Mouse (Mus musculus) embryonic facial prominence, embryonic 12.5 days (tissue): ENCODE measurements around the gene Colgalt2. TPM values are rescaled to one million over a fixed set of nuclear protein-coding genes. Genes with fewer than 3 reads are reported as not detected.

ENCODE experiments used
- ATAC-seq: fragments of 200-750 bp; cut with Nextera tagmentation; 2 replicates; pipeline ENCODE4 v1.8.0; 2017; ENCODE audit not compliant: insufficient number of reproducible peaks, insufficient read depth, low FRiP score, low TSS enrichment
- H3K27ac ChIP-seq: fragments of 300-500 bp; sonication (generic); 2 replicates; pipeline ENCODE4 v1.5.1; 2016; ENCODE audit warnings: mild to moderate bottlenecking
- H3K27me3 ChIP-seq: fragments of 300-500 bp; sonication (generic); 2 replicates; pipeline ENCODE4 v1.6.1; 2016; ENCODE audit warnings: mild to moderate bottlenecking, moderate library complexity
- H3K36me3 ChIP-seq: fragments of 300-500 bp; sonication (generic); 2 replicates; pipeline ENCODE4 v1.6.1; 2016; ENCODE audit warnings: mild to moderate bottlenecking
- H3K4me1 ChIP-seq: fragments of 300-500 bp; sonication (generic); 2 replicates; pipeline ENCODE4 v1.6.1; 2016
- H3K4me2 ChIP-seq: fragments of 300-500 bp; sonication (generic); replicated peaks from 2 replicates; pipeline ENCODE4 v1.6.1; 2016; ENCODE audit warnings: mild to moderate bottlenecking, moderate library complexity
- H3K4me3 ChIP-seq: fragments of 300-500 bp; sonication (generic); 2 replicates; pipeline ENCODE4 v1.5.1; 2016; ENCODE audit warnings: mild to moderate bottlenecking
- H3K9ac ChIP-seq: fragments of 300-500 bp; sonication (generic); 2 replicates; pipeline ENCODE4 v1.6.1; 2016; ENCODE audit warnings: mild to moderate bottlenecking, moderate library complexity
- H3K9me3 ChIP-seq: fragments of 300-500 bp; sonication (generic); 2 replicates; pipeline ENCODE4 v1.6.1; 2016; ENCODE audit warnings: mild to moderate bottlenecking, moderate library complexity
- WGBS: fragments of 180-500 bp; shearing (Covaris S2); methylation state at CpG from one replicate; pipeline ENCODE4 v1.1.7; 2016; 5-methylcytosine and 5-hydroxymethylcytosine counted together
- polyA plus RNA-seq: library from polyadenylated mRNA; unstranded; fragments of >200 nt; fragmentation: Nextera tagmentation; extraction: Ambion mirVana; gene quantifications from 2 replicates; pipeline ENCODE4 v1.2.1, GENCODE M21; 2016

Colgalt2 gene
- polyA plus RNA-seq, 1 experiment from 2014 or later: 3.2 TPM

DNA sequence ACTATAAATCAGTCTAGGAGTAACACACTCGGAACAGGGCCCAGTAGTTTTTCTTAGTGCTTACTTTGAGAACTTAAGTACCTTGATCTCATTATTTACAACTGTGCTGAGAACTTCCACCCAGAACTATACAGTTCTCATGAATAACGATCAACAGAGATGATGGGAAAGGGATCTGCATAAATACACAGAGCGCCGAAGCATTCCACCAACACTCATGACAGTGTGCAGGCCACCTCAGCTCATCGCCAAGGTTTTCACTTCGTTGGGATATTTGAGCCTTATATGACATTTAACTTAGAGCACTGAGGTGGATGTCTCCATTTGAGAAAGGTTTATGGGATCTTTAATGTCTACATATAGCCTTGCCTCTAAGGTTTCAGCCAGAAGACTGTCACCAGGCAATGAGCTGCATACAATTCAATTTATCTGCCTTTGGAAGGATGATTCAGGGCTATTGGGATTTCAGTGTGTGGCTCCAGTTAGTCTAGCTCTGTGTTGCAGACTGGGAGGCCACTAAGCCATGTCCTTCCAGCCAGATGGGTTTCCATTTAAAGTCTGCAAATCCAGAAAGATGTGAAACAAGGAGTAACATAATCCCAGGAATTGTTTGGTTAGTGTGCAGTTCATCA lies 143.2 kb downstream of the Colgalt2 start:
- Histone ChIP-seq H3K4me2 (no peak overlapping the region), H3K27me3 (no peaks in the 10 kb centered on the region), H3K4me1 (no peaks in the 10 kb centered on the region), H3K9me3 (no peaks in the 10 kb centered on the region), H3K36me3 (peaks cover 29% of the 10 kb centered on the region), H3K9ac (no peak overlapping the region), H3K4me3 (no peak overlapping the region), H3K27ac (no peak overlapping the region)
- 89% methylated on average over 6 of the region's 6 CpGs for WGBS
- no peak for ATAC-seq

DNA sequence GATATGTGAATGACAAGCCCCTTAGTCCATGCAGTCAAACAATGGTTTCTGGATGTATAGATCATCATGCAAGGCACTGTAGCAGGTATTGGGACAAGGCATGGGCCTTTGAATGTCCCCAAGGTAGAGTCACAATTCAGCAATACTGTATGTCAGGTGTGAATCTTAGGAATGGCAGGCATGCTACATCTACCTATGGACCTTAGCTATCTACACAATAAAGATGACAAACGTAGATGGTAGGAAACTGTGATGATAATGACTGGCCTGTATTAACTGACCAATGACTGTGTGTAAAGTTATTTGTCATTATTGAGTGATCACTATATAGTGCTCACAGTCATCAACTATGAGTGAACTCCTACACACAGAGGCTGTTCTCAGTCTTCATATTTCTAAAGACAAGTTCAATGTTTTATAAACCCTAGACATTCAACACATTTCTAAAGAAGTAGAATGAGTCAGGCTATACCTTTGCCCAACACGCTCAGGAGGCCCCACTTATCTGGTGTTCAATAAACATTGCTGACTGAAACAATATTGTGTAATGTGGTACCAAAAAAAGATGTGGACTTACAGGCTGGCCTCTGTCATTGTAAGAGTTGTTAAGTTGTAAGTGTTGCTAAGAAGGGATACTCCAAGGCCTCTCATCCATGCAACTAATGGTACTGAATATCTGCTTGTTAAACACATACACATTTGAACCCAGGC lies 144.0 kb downstream of the Colgalt2 start:
- Histone ChIP-seq H3K9me3 (no peaks in the 10 kb centered on the region), H3K4me3 (no peak overlapping the region), H3K9ac (no peak overlapping the region), H3K27me3 (no peaks in the 10 kb centered on the region), H3K4me2 (no peak overlapping the region), H3K27ac (no peak overlapping the region), H3K36me3 (peaks cover 31% of the 10 kb centered on the region), H3K4me1 (peaks cover 2% of the 10 kb centered on the region)
- no peak for ATAC-seq
- 90% methylated on average over 2 of the region's 2 CpGs for WGBS

DNA sequence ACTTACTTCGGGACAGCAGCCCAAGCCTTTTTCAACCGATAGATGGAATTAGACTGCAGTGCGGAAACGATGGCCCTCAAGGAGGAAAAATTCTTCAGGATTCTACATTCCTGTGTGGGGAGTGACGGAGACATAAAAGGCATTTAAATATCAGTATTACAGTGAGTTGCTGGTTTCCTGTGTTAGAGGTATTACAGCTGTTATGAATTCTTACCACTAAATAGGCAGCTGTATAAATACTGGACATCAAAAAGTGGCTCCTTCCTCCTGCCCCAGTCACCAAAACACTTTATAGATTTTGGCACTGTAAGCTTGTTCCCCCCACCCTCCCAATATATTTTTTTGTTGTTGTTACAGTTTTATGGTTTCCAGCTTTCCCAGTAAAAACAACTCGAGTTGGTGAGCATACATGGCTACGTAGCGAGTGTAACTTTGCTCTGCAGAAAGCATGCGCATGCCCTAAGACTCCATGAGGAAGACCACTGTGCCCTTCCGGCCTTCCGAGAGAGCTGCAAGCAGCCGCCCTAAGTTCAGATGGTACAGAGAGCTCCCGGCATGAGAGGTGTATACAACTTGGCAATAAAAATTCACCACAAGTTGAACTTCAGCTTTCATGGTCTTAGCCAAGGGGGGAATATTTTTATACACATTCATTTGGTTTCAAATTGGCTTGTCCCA lies 149.6 kb downstream of the Colgalt2 start:
- Histone ChIP-seq H3K27me3 (no peaks in the 10 kb centered on the region), H3K4me2 (no peak overlapping the region), H3K9me3 (no peaks in the 10 kb centered on the region), H3K4me1 (peaks cover 27% of the 10 kb centered on the region), H3K27ac (no peak overlapping the region), H3K9ac (no peak overlapping the region), H3K36me3 (peaks cover 24% of the 10 kb centered on the region), H3K4me3 (no peak overlapping the region)
- WGBS: 68% methylated on average over 13 of the region's 13 CpGs
- no peak for ATAC-seq

DNA sequence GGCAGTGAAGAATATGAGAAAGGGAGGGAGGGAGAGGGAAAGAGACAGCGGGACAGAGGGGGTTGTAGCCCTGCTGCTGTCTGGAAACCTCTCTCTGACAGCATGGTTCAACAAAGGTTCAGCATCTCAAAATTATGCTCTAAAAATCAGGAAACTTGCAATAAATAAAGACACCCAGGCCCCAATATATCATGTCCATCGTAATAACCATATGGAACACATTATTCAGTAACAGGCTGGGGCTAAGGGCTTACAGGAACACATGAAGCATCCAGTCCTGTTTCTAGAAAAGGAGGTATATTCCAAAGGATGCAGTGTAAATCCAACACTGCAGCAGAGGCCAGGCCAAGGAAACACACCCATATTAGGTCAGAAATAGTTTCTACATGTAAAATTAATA lies 150.9 kb downstream of the Colgalt2 start:
- WGBS: 59% methylated on average over 2 of the region's 2 CpGs

DNA sequence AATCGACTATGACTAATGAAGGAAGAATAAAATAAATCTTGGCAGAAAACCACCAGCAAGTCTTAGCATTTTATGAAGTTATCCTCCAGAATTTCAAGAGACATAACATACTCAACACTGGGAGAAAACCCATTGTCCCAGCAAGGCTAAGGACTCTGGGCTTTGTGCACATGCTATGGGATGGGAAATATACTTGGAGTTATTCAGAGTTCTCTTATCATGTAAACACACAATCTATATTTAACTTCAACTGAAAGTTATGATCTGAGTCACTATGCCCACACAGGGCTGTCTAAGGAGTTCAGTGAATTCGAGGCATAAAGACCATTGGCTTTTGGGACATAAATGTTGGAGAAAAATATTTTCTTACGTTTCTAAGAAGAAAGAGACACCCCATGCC lies 151.3 kb downstream of the Colgalt2 start:
- H3K4me3 ChIP-seq: no peak overlapping the region
- no peak overlapping the region for H3K4me2 ChIP-seq
- H3K27me3 ChIP-seq: no peaks in the 10 kb centered on the region
- no peak overlapping the region for H3K27ac ChIP-seq
- peaks cover 32% of the 10 kb centered on the region for H3K4me1 ChIP-seq
- no peaks in the 10 kb centered on the region for H3K9me3 ChIP-seq
- WGBS: 84% methylated on average over 3 of the region's 3 CpGs
- H3K9ac ChIP-seq: no peak overlapping the region
- H3K36me3 ChIP-seq: peaks cover 20% of the 10 kb centered on the region
- no peak for ATAC-seq

More for the DNA sequence above, 150.9 kb downstream of the Colgalt2 start:
- Histone ChIP-seq H3K27me3 (no peaks in the 10 kb centered on the region), H3K9me3 (no peaks in the 10 kb centered on the region), H3K4me1 (peaks cover 28% of the 10 kb centered on the region), H3K4me2 (no peak overlapping the region), H3K4me3 (no peak overlapping the region), H3K9ac (no peak overlapping the region), H3K36me3 (peaks cover 20% of the 10 kb centered on the region), H3K27ac (0 out of 2 replicates have a peak overlapping the region, but pooled peaks have one; percentile 27)
- no peak for ATAC-seq

DNA sequence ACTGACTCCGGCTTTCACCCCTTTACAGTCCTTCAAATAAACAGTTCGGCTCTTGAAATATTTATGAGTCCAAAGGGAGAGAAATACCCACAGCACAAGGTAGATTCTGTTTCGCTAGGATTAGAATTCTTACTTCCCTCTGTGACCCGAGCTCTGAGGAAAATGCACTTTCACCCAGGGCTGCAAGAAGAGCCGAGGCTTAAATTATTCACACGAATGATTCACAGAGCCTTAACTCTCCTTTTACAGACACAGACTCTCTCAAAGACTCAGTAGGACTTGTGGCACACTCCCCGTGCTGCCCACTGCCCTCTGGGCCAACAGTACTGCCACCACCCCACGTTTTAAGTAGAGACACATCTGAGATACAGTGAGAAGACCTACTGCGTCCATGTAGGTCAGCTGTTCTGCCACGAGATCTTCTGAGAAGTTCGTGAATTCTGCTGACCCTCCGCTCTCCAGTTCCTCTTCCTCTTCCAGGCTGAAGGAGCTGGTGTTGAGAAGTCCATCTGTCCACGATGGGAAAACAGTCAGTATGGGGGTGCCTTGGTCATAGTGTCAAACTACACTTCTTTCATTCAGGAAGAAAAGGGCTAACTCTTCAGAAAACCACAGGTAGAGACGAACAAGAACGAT lies 154.4 kb downstream of the Colgalt2 start:
- Histone ChIP-seq H3K36me3 (peaks cover 6% of the 10 kb centered on the region), H3K27ac (no peak overlapping the region), H3K4me3 (no peak overlapping the region), H3K27me3 (no peaks in the 10 kb centered on the region), H3K9me3 (no peaks in the 10 kb centered on the region), H3K9ac (no peak overlapping the region), H3K4me2 (no peak overlapping the region), H3K4me1 (peaks cover 42% of the 10 kb centered on the region)
- no peak for ATAC-seq
- WGBS: 72% methylated on average over 15 of the region's 15 CpGs

DNA sequence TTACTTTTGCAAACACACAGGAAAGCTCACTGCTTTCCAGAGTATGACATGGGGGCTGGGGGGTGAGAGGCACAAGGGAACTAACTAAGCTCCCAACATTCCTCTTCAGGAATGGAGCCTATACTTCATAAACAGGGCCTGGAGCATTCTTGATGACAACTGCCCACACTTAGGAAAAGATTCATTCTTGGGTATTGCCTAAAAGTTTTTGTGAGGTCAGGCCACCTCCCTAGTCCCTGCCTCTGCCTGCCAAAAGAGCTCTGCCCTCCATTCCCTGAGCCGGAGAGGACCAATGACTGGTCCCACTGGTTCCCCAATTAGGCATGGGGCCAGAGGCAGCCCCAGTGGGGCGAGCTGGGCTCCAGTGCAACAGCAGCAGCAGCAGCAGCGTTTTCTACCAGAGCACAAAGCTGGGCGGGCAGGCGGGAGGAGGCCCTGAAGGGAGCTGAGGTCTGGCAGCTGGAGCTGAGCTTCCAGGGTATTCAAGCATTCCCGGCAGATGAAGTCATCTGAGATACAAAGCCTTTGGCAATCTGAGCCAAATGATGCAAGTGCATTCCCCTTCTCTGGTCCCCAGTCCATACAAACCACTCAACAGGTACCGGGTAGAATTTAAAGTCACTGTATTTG lies 156.4 kb downstream of the Colgalt2 start:
- no peak overlapping the region for H3K4me3 ChIP-seq
- no peaks in the 10 kb centered on the region for H3K9me3 ChIP-seq
- peaks cover 6% of the 10 kb centered on the region for H3K36me3 ChIP-seq
- no peaks in the 10 kb centered on the region for H3K27me3 ChIP-seq
- peak overlapping the region; percentile 78 for H3K27ac ChIP-seq
- 10% methylated on average over 7 of the region's 7 CpGs for WGBS
- peak; percentile 90 for ATAC-seq
- H3K9ac ChIP-seq: no peak overlapping the region
- no peak overlapping the region for H3K4me2 ChIP-seq
- peaks cover 34% of the 10 kb centered on the region for H3K4me1 ChIP-seq

DNA sequence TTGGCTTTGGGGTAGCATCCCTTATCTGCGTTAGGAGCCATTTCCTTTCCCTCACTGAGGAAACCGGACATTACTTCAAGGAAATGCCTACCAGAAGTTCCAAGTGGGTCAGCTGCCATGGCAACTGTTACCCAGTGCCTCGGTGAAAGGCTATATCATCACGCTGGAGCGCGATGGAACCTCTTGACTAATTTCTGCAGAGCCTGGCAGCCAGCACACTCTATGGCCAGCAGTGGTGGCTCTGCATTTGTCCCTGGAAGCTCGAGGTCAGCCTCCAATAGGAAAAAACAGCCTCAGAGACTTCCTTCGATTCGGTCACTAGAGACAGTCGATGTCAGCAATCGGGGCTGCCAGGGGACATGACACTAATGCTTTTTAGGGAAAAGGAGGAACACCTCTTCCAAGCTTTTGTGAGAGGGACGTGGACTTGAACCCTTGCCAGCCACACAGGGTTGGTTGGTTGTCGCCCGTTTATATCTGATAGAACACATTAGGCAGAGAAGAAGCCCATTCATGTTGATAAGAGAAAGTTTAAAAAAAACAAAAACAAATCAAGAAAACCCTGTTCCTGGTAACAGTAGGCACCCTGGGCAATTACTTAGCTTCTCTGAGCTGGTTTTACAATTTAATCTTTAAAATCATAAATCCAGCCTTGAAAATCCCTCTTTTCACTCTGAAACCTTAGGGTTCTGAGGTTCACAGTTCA lies 157.1 kb downstream of the Colgalt2 start:
- ATAC-seq: no peak
- no peak overlapping the region for H3K4me3 ChIP-seq
- peaks cover 38% of the 10 kb centered on the region for H3K4me1 ChIP-seq
- H3K9ac ChIP-seq: no peak overlapping the region
- peak overlapping the region; percentile 78 for H3K27ac ChIP-seq
- 68% methylated on average over 14 of the region's 14 CpGs for WGBS
- H3K4me2 ChIP-seq: no peak overlapping the region
- H3K36me3 ChIP-seq: peaks cover 5% of the 10 kb centered on the region
- no peaks in the 10 kb centered on the region for H3K9me3 ChIP-seq
- H3K27me3 ChIP-seq: no peaks in the 10 kb centered on the region

Other genes starting within 250 kb of the Colgalt2 start
- 90.5 and 94.5 TPM in 2 replicates for gene Tsen15, start 13.1 kb upstream of the Colgalt2 start, polyA plus RNA-seq